In the genomic region with DNA sequence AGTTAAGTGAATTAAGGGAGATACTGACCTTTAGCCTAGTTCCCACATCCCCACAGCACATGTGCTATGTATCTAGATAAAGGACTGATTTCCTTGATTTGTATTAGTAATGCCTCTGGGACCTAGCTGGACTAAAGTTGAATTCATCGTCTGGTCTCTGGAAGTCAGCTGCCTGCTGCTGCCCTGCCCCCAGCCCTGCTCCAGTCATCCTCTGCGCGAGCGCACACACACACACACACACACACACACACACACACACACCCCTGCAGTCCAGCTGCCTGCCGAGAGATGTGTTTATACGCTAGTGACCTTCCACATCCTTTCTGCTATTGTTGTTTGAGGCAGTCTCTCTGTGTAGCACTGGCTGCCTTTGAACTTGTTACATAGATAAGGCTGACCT, we compare ENCODE assay signal across 9 mouse cellular contexts. TPM values are rescaled to one million over a fixed set of nuclear protein-coding genes. Genes with fewer than 3 reads are reported as not detected.
DNase-seq lines count a peak whose midpoint lies in the region; ATAC-seq and TF ChIP-seq lines count a peak whose summit lies in the region.
"Had no signal": no experiment of that assay in that cellular context is flagged by ENCODE, and none has a peak within 500 bp of the region (broad histone marks: within the 10 kb centered on the region; RNA-seq: fewer than 3 reads in every experiment).

No protein-coding gene starts in this region.

- H3K4me1 ChIP-seq in midbrain, embryonic 14.5 days (ENCODE audit: control insufficient read depth, insufficient read depth, low read length), result no peaks in the 10 kb centered on the region
- H3K4me1 ChIP-seq in midbrain, postnatal 0 days (ENCODE audit: insufficient read depth, low read length), result 0 out of 2 replicates have a peak, but pooled peaks cover 2% of the 10 kb centered on the region
- no peaks in the 10 kb centered on the region for H3K4me1 ChIP-seq in intestine, postnatal 0 days (replicated peaks; ENCODE audit: control insufficient read depth, insufficient read depth, low read length)
- no peaks in the 10 kb centered on the region for H3K4me1 ChIP-seq in forebrain, embryonic 16.5 days (replicated peaks; ENCODE audit: control insufficient read depth, insufficient read depth, low read length)

- no peak overlapping the region for H3K9ac ChIP-seq in midbrain, embryonic 14.5 days (replicated peaks; ENCODE audit: low read length)
- no peak overlapping the region for H3K9ac ChIP-seq in midbrain, postnatal 0 days (replicated peaks; ENCODE audit: low read length, poor library complexity, severe bottlenecking)
- no peak overlapping the region for H3K9ac ChIP-seq in intestine, postnatal 0 days (ENCODE audit: low read depth, low read length)
- no peak overlapping the region for H3K9ac ChIP-seq in forebrain, embryonic 16.5 days (replicated peaks; ENCODE audit: low read depth, low read length)

- H3K4me3 ChIP-seq in midbrain, embryonic 14.5 days (replicated peaks; ENCODE audit: low read depth, low read length), result no peak overlapping the region
- H3K4me3 ChIP-seq in midbrain, postnatal 0 days (ENCODE audit: low read depth, low read length), result no peak overlapping the region
- H3K4me3 ChIP-seq in intestine, postnatal 0 days (ENCODE audit: low read depth, low read length), result no peak overlapping the region
- H3K4me3 ChIP-seq in forebrain, embryonic 16.5 days (replicated peaks; ENCODE audit: low read length), result no peak overlapping the region
- H3K4me3 ChIP-seq: myocyte had no signal

- no peak for ATAC-seq in midbrain, embryonic 14.5 days (ENCODE audit: low FRiP score, low TSS enrichment)
- no peak for ATAC-seq in midbrain, postnatal 0 days (ENCODE audit: low FRiP score)
- peak; percentile 53 for ATAC-seq in intestine, postnatal 0 days
- ATAC-seq in forebrain, embryonic 16.5 days, result no peak
- ATAC-seq in megakaryocyte-erythroid progenitor cell, adult 5-6 weeks (replicated peaks; ENCODE audit: low FRiP score, low TSS enrichment, poor library complexity, severe bottlenecking), result no peak

- no peak overlapping the region for H3K4me2 ChIP-seq in midbrain, embryonic 14.5 days (ENCODE audit: low read length)
- no peak overlapping the region for H3K4me2 ChIP-seq in midbrain, postnatal 0 days (ENCODE audit: low read depth, low read length, poor library complexity, severe bottlenecking)
- H3K4me2 ChIP-seq in intestine, postnatal 0 days (replicated peaks; ENCODE audit: low read depth), result no peak overlapping the region
- H3K4me2 ChIP-seq in forebrain, embryonic 16.5 days (ENCODE audit: low read length), result no peak overlapping the region

- TF ChIP-seq CTCF in midbrain, postnatal 0 days (IDR thresholded peaks at IDR 0.05), result no peak
- no peak for TF ChIP-seq CTCF in intestine, postnatal 0 days (IDR thresholded peaks at IDR 0.05; ENCODE audit: low read depth)

- H3K27me3 ChIP-seq in midbrain, embryonic 14.5 days (ENCODE audit: control insufficient read depth, insufficient read depth, low read length), result no peaks in the 10 kb centered on the region
- no peaks in the 10 kb centered on the region for H3K27me3 ChIP-seq in midbrain, postnatal 0 days (ENCODE audit: insufficient read depth, low read length)
- no peaks in the 10 kb centered on the region for H3K27me3 ChIP-seq in intestine, postnatal 0 days (replicated peaks; ENCODE audit: control insufficient read depth, insufficient read depth, low read length)
- no peaks in the 10 kb centered on the region for H3K27me3 ChIP-seq in forebrain, embryonic 16.5 days (replicated peaks; ENCODE audit: control insufficient read depth, insufficient read depth, low read length)

- no peaks in the 10 kb centered on the region for H3K9me3 ChIP-seq in midbrain, embryonic 14.5 days (ENCODE audit: control insufficient read depth, low read length)
- H3K9me3 ChIP-seq in midbrain, postnatal 0 days (ENCODE audit: low read length), result no peaks in the 10 kb centered on the region
- no peaks in the 10 kb centered on the region for H3K9me3 ChIP-seq in intestine, postnatal 0 days (ENCODE audit: control insufficient read depth)
- no peaks in the 10 kb centered on the region for H3K9me3 ChIP-seq in forebrain, embryonic 16.5 days (ENCODE audit: control insufficient read depth, low read length)

- 49% methylated on average over 6 of the region's 6 CpGs for WGBS in midbrain, embryonic 14.5 days
- WGBS in midbrain, postnatal 0 days, result 47% methylated on average over 6 of the region's 6 CpGs
- 45% methylated on average over 6 of the region's 6 CpGs for WGBS in intestine, postnatal 0 days
- 83% methylated on average over 6 of the region's 6 CpGs for WGBS in forebrain, embryonic 16.5 days

- peak; percentile 52 for DNase-seq in adrenal gland, postnatal 14 days
- DNase-seq in adrenal gland, adult 8-10 months, result no peak
- peak; percentile 20 for DNase-seq in midbrain, embryonic 14.5 days
- no peak for DNase-seq in midbrain, postnatal 0 days (ENCODE audit: low spot score)
- DNase-seq in yolk sac, embryonic 10.5 days (ENCODE audit: low spot score), result peak; percentile 13

- H3K27ac ChIP-seq in midbrain, embryonic 14.5 days (replicated peaks; ENCODE audit: low read depth, low read length), result no peak overlapping the region
- H3K27ac ChIP-seq in midbrain, postnatal 0 days (ENCODE audit: low read depth, low read length), result no peak overlapping the region
- H3K27ac ChIP-seq in intestine, postnatal 0 days (ENCODE audit: low read depth, low read length), result no peak overlapping the region
- H3K27ac ChIP-seq in forebrain, embryonic 16.5 days (ENCODE audit: low read length), result no peak overlapping the region

- H3K36me3 ChIP-seq in midbrain, embryonic 14.5 days (ENCODE audit: control insufficient read depth, insufficient read depth, low read length), result 0 out of 2 replicates have a peak, but pooled peaks cover 7% of the 10 kb centered on the region
- H3K36me3 ChIP-seq in midbrain, postnatal 0 days (ENCODE audit: insufficient read depth, low read length), result 0 out of 2 replicates have a peak, but pooled peaks cover 5% of the 10 kb centered on the region
- no peaks in the 10 kb centered on the region for H3K36me3 ChIP-seq in intestine, postnatal 0 days (ENCODE audit: control insufficient read depth, insufficient read depth)
- H3K36me3 ChIP-seq in forebrain, embryonic 16.5 days (ENCODE audit: control insufficient read depth, insufficient read depth), result no peaks in the 10 kb centered on the region

RNA-seq across cellular contexts. Expression of gene Kctd7, which starts 23.8 kb away (rescaled TPM):
- 8.7 and 10.0 TPM in 2 replicates for total RNA-seq in adrenal gland, postnatal 14 days (2021)
- 10 to 100 TPM; 14.5 to 19.6 (median 17.4) TPM for total RNA-seq in adrenal gland, adult 8-10 months (2022)
- polyA plus RNA-seq in midbrain, embryonic 14.5 days (2014; fragmentation: Nextera tagmentation; extraction: Ambion mirVana), result 14.8 and 15.5 TPM in 2 replicates
- 19.5 and 22.3 TPM in 2 replicates for total RNA-seq in midbrain, postnatal 0 days (2014; rRNA removed)
- polyA plus RNA-seq in midbrain, postnatal 0 days (2015; fragmentation: Nextera tagmentation; extraction: Ambion mirVana), result 12.2 and 14.3 TPM in 2 replicates
- 2.4 and 2.9 TPM in 2 replicates for polyA plus RNA-seq in intestine, postnatal 0 days (2015; fragmentation: Nextera tagmentation; extraction: Ambion mirVana)
- 14.3 and 14.9 TPM in 2 replicates for polyA plus RNA-seq in forebrain, embryonic 16.5 days (2015; fragmentation: Nextera tagmentation; extraction: Ambion mirVana)
- total RNA-seq in megakaryocyte-erythroid progenitor cell, adult 5-6 weeks (2014; fragmentation: Nextera tagmentation), result 5.0 and 12.8 TPM in 2 replicates
- total RNA-seq in megakaryocyte-erythroid progenitor cell, adult 5-6 weeks (2017), result 6.6 and 8.2 TPM in 2 replicates

RNA-seq across cellular contexts. Expression of gene Tpst1, which starts 47.8 kb away (rescaled TPM):
- 32.5 and 35.5 TPM in 2 replicates for total RNA-seq in adrenal gland, postnatal 14 days (2021)
- total RNA-seq in adrenal gland, adult 8-10 months (2022), result 10 to 100 TPM; 46.9 to 86.8 (median 67.7) TPM
- polyA plus RNA-seq in midbrain, embryonic 14.5 days (2014; fragmentation: Nextera tagmentation; extraction: Ambion mirVana), result 41.5 and 55.8 TPM in 2 replicates
- total RNA-seq in midbrain, postnatal 0 days (2014; rRNA removed), result 37.1 and 46.5 TPM in 2 replicates
- 50.0 TPM in 2 replicates for polyA plus RNA-seq in midbrain, postnatal 0 days (2015; fragmentation: Nextera tagmentation; extraction: Ambion mirVana)
- polyA plus RNA-seq in intestine, postnatal 0 days (2015; fragmentation: Nextera tagmentation; extraction: Ambion mirVana), result 28.7 and 29.3 TPM in 2 replicates
- 59.5 and 66.1 TPM in 2 replicates for polyA plus RNA-seq in forebrain, embryonic 16.5 days (2015; fragmentation: Nextera tagmentation; extraction: Ambion mirVana)
- 12.1 and 17.6 TPM in 2 replicates for total RNA-seq in megakaryocyte-erythroid progenitor cell, adult 5-6 weeks (2014; fragmentation: Nextera tagmentation)
- 4.8 and 7.9 TPM in 2 replicates for total RNA-seq in megakaryocyte-erythroid progenitor cell, adult 5-6 weeks (2017)

RNA-seq across cellular contexts. Expression of gene Rabgef1, which starts 50.7 kb away (rescaled TPM):
- total RNA-seq in adrenal gland, postnatal 14 days (2021), result 40.6 and 42.7 TPM in 2 replicates
- 10 to 100 TPM; 32.0 to 53.7 (median 39.0) TPM for total RNA-seq in adrenal gland, adult 8-10 months (2022)
- 38.9 and 40.3 TPM in 2 replicates for polyA plus RNA-seq in midbrain, embryonic 14.5 days (2014; fragmentation: Nextera tagmentation; extraction: Ambion mirVana)
- 15.5 and 24.2 TPM in 2 replicates for total RNA-seq in midbrain, postnatal 0 days (2014; rRNA removed)
- polyA plus RNA-seq in midbrain, postnatal 0 days (2015; fragmentation: Nextera tagmentation; extraction: Ambion mirVana), result 31.3 and 34.1 TPM in 2 replicates
- polyA plus RNA-seq in intestine, postnatal 0 days (2015; fragmentation: Nextera tagmentation; extraction: Ambion mirVana), result 21.1 and 21.9 TPM in 2 replicates
- polyA plus RNA-seq in forebrain, embryonic 16.5 days (2015; fragmentation: Nextera tagmentation; extraction: Ambion mirVana), result 44.7 and 47.0 TPM in 2 replicates
- total RNA-seq in megakaryocyte-erythroid progenitor cell, adult 5-6 weeks (2014; fragmentation: Nextera tagmentation), result 45.4 and 46.7 TPM in 2 replicates
- total RNA-seq in megakaryocyte-erythroid progenitor cell, adult 5-6 weeks (2017), result 56.0 and 60.5 TPM in 2 replicates

Comparison
In these comparisons a context has a peak if more than half of its experiments do, and no peak if none do; other contexts are left out.
1. DNase-seq: peak in adrenal gland, postnatal 14 days (single experiment), midbrain, embryonic 14.5 days (single experiment) and yolk sac, embryonic 10.5 days (single experiment); none in adrenal gland, adult 8-10 months (single experiment) and midbrain, postnatal 0 days (single experiment).